Mouse (Mus musculus): ENCODE data around the gene Ssu72. TPM values are rescaled to one million over a fixed set of nuclear protein-coding genes. Genes with fewer than 3 reads are reported as not detected.
A peak's percentile ranks its signal among the peaks of the same experiment; 100 is the strongest.
"Not testable (repeated sequence)": the region's sequence is repeated elsewhere in the genome, so short reads cannot be mapped to it uniquely, and the experiment has no call there.

Gene Ssu72
- total and polyA plus RNA-seq, 2 experiments from 2014 or later = 84.1 to 152 TPM

DNA sequence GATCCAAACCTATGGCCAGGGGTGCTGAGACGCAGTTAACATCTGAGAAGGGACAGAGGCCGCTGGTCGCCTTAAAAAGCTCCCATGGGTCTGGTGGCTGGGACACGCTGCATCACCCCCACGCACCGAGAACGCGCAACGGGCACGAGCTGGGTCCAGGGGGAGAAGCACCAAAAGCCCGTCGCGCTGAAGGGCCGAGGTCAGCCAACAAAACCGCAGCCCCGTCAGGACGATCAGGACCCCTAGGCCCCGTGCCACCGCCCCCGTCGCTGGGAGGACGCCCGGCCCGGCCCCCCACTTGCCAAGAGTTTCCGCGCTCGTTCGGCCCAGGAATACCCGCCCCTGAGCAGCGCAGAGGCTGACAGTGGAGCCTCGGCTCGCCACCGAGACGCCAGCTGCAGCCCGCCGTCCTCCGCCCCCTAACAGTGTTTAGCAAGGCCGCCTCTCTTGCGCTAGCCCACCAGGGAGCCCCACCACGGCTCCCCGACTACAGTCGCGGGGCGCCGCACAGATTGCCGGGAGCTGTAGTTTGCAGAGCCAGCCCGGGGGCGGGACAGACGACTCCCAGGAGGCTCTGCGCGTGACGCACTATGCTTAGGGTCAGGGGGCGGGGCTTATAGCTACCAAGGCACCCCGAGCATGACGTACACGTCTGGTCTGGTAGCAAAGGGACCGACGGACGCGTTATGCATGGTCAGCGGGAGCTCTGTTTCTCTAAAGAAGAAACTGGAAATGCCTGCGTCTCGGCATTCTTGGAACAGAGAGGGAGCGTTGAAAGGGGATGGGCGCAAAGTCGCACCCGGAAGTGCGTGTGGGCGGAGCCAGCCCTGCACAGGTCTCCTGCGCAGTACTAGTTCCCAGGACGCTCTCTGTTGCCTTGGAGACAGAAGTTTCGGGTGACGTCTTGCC is 35.7 kb upstream of the Ssu72 start, which contains the start of gene Mib2:
TSS of gene Mib2 (minus strand) at position 510 of the 909 bp plus-strand sequence.
- H3K9me3 ChIP-seq (ENCODE audit: low read length) = no peaks in the 10 kb centered on the region
- H3K27ac ChIP-seq (ENCODE audit: low read depth, low read length) = peak within 1 kb of the TSS; percentile 85
- H3K9ac ChIP-seq (replicated peaks; ENCODE audit: low read length, poor library complexity, severe bottlenecking) = peak within 1 kb of the TSS; percentile 88
- peak within 1 kb of the TSS; percentile 90 for H3K4me3 ChIP-seq (ENCODE audit: low read depth, low read length)
- ATAC-seq (ENCODE audit: low FRiP score) = peak; percentile 98
- H3K4me2 ChIP-seq (ENCODE audit: low read depth, low read length, poor library complexity, severe bottlenecking) = peak within 1 kb of the TSS; percentile 93
- no peaks in the 10 kb centered on the region for H3K27me3 ChIP-seq (ENCODE audit: insufficient read depth, low read length)
- under 1% methylated on average over 73 of the region's 73 CpGs for WGBS
- DNase-seq (ENCODE audit: low spot score) = peak; percentile 99
- TF ChIP-seq CTCF (IDR thresholded peaks at IDR 0.05) = 0 out of 2 replicates have a peak, but pooled peaks have one; percentile 3
- H3K36me3 ChIP-seq (ENCODE audit: insufficient read depth, low read length) = peaks cover 13% of the 10 kb centered on the region; the same call in 1 of the 2 replicates
- 0 out of 2 replicates have a peak, but pooled peaks cover 4% of the 10 kb centered on the region for H3K4me1 ChIP-seq (ENCODE audit: insufficient read depth, low read length)

GRCm38 (mm10) chr4:155669598-155670075 is 35.0 kb upstream of the Ssu72 start:
- Histone ChIP-seq H3K4me2 (ENCODE audit: low read depth, low read length, poor library complexity, severe bottlenecking) (peak overlapping the region; percentile 57), H3K4me1 (ENCODE audit: insufficient read depth, low read length) (0 out of 2 replicates have a peak, but pooled peaks cover 4% of the 10 kb centered on the region), H3K4me3 (ENCODE audit: low read depth, low read length) (peak overlapping the region; percentile 90), H3K9ac (replicated peaks; ENCODE audit: low read length, poor library complexity, severe bottlenecking) (no peak overlapping the region), H3K36me3 (ENCODE audit: insufficient read depth, low read length) (peaks cover 11% of the 10 kb centered on the region; the same call in 1 of the 2 replicates), H3K27me3 (ENCODE audit: insufficient read depth, low read length) (no peaks in the 10 kb centered on the region), H3K27ac (ENCODE audit: low read depth, low read length) (no peak overlapping the region), H3K9me3 (ENCODE audit: low read length) (no peaks in the 10 kb centered on the region)
- ATAC-seq (ENCODE audit: low FRiP score) = peak; percentile 14; the same call in 1 of the 2 replicates
- DNase-seq (ENCODE audit: low spot score) = no peak
- TF ChIP-seq CTCF (IDR thresholded peaks at IDR 0.05) = no peak
- 1% methylated on average over 8 of the region's 8 CpGs for WGBS

GRCm38 (mm10) chr4:155670236-155670635 is 34.4 kb upstream of the Ssu72 start:
- not testable (repeated sequence) for H3K9me3 ChIP-seq (ENCODE audit: low read length); H3K4me1 ChIP-seq (ENCODE audit: insufficient read depth, low read length); H3K36me3 ChIP-seq (ENCODE audit: insufficient read depth, low read length); ATAC-seq (ENCODE audit: low FRiP score); H3K9ac ChIP-seq (replicated peaks; ENCODE audit: low read length, poor library complexity, severe bottlenecking); H3K4me3 ChIP-seq (ENCODE audit: low read depth, low read length); H3K27me3 ChIP-seq (ENCODE audit: insufficient read depth, low read length); DNase-seq (ENCODE audit: low spot score); H3K27ac ChIP-seq (ENCODE audit: low read depth, low read length); H3K4me2 ChIP-seq (ENCODE audit: low read depth, low read length, poor library complexity, severe bottlenecking)
- 61% methylated on average over 4 of the region's 4 CpGs for WGBS

GRCm38 (mm10) chr4:155672082-155672481 is 32.5 kb upstream of the Ssu72 start:
- Histone ChIP-seq H3K36me3 (ENCODE audit: insufficient read depth, low read length) (no peaks in the 10 kb centered on the region), H3K4me3 (ENCODE audit: low read depth, low read length) (no peak overlapping the region), H3K9me3 (ENCODE audit: low read length) (no peaks in the 10 kb centered on the region), H3K4me1 (ENCODE audit: insufficient read depth, low read length) (0 out of 2 replicates have a peak, but pooled peaks cover 4% of the 10 kb centered on the region), H3K4me2 (ENCODE audit: low read depth, low read length, poor library complexity, severe bottlenecking) (no peak overlapping the region), H3K27ac (ENCODE audit: low read depth, low read length) (no peak overlapping the region), H3K27me3 (ENCODE audit: insufficient read depth, low read length) (no peaks in the 10 kb centered on the region), H3K9ac (replicated peaks; ENCODE audit: low read length, poor library complexity, severe bottlenecking) (no peak overlapping the region)
- TF ChIP-seq CTCF (IDR thresholded peaks at IDR 0.05) = no peak
- DNase-seq (ENCODE audit: low spot score) = no peak
- no peak for ATAC-seq (ENCODE audit: low FRiP score)
- WGBS = 57% methylated on average over 2 of the region's 2 CpGs

DNA sequence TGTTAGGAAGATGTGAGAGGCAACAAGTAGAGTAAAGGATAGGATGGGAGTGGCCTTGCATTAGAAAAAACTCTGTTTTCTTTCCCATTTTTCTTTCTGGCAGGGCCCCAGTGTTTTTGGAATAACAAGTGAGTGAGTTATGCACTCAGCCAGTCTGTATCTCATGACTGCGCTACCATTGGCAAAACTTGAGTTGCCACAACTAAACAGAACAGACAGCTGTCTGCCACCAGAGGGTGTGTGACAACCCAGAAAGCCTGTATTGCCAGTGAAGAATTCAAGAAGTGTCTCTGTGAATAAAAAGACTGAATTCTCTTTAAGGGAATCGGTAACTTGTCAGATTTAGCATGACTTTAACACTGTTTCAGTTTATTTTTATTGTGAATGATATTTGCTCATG is 28.6 kb upstream of the Ssu72 start:
- H3K27me3 ChIP-seq (ENCODE audit: insufficient read depth, low read length) = no peaks in the 10 kb centered on the region
- ATAC-seq (ENCODE audit: low FRiP score) (no peak), DNase-seq (ENCODE audit: low spot score) (peak; percentile 28)
- no peak overlapping the region for H3K9ac ChIP-seq (replicated peaks; ENCODE audit: low read length, poor library complexity, severe bottlenecking)
- peak; percentile 64 for TF ChIP-seq CTCF (IDR thresholded peaks at IDR 0.05)
- no peak overlapping the region for H3K4me2 ChIP-seq (ENCODE audit: low read depth, low read length, poor library complexity, severe bottlenecking)
- H3K4me1 ChIP-seq (ENCODE audit: insufficient read depth, low read length) = no peaks in the 10 kb centered on the region
- H3K36me3 ChIP-seq (ENCODE audit: insufficient read depth, low read length) = no peaks in the 10 kb centered on the region
- H3K4me3 ChIP-seq (ENCODE audit: low read depth, low read length) = no peak overlapping the region
- no peak overlapping the region for H3K27ac ChIP-seq (ENCODE audit: low read depth, low read length)
- H3K9me3 ChIP-seq (ENCODE audit: low read length) = no peaks in the 10 kb centered on the region
- WGBS = 83% methylated on average over 2 of the region's 2 CpGs

GRCm38 (mm10) chr4:155683670-155684277 is 20.8 kb upstream of the Ssu72 start:
- H3K27me3 ChIP-seq (ENCODE audit: insufficient read depth, low read length); H3K4me1 ChIP-seq (ENCODE audit: insufficient read depth, low read length); DNase-seq (ENCODE audit: low spot score); H3K4me3 ChIP-seq (ENCODE audit: low read depth, low read length); H3K27ac ChIP-seq (ENCODE audit: low read depth, low read length); H3K9ac ChIP-seq (replicated peaks; ENCODE audit: low read length, poor library complexity, severe bottlenecking); H3K4me2 ChIP-seq (ENCODE audit: low read depth, low read length, poor library complexity, severe bottlenecking); ATAC-seq (ENCODE audit: low FRiP score); H3K9me3 ChIP-seq (ENCODE audit: low read length); H3K36me3 ChIP-seq (ENCODE audit: insufficient read depth, low read length): not testable (repeated sequence)
- 89% methylated on average over 15 of the region's 19 CpGs for WGBS

- not testable (repeated sequence) for H3K4me1 ChIP-seq (ENCODE audit: insufficient read depth, low read length); H3K4me2 ChIP-seq (ENCODE audit: low read depth, low read length, poor library complexity, severe bottlenecking); DNase-seq (ENCODE audit: low spot score); H3K4me3 ChIP-seq (ENCODE audit: low read depth, low read length); H3K27ac ChIP-seq (ENCODE audit: low read depth, low read length); ATAC-seq (ENCODE audit: low FRiP score); H3K36me3 ChIP-seq (ENCODE audit: insufficient read depth, low read length); H3K27me3 ChIP-seq (ENCODE audit: insufficient read depth, low read length); H3K9me3 ChIP-seq (ENCODE audit: low read length); H3K9ac ChIP-seq (replicated peaks; ENCODE audit: low read length, poor library complexity, severe bottlenecking)
- 90% methylated on average over 4 of the region's 4 CpGs for WGBS
Measured at GRCm38 (mm10) chr4:155687764-155688163, 16.8 kb upstream of the Ssu72 start.
